Mouse (Mus musculus) testis, adult 2 months (tissue): Measurements from ENCODE around the gene Cntnap5a.

Source experiments
- CTCF ChIP-seq: fragments of 200-500 bp; IDR thresholded peaks from 2 replicates; pipeline ENCODE4 v1.5.1; 2012; ENCODE audit warnings: low read depth, mild to moderate bottlenecking, inconsistent platforms, low read length, moderate library complexity; ENCODE audit not compliant: control insufficient read depth, insufficient read depth, insufficient replicate concordance
- POLR2A ChIP-seq: fragments of 200-500 bp; IDR thresholded peaks from 2 replicates; pipeline ENCODE4 v1.6.1; 2012; ENCODE audit warnings: low read depth, mild to moderate bottlenecking, inconsistent platforms, low read length, moderate library complexity; ENCODE audit not compliant: control insufficient read depth

GRCm38 (mm10) chr1:116311512-116311911 lies 627.0 kb downstream of the Cntnap5a start:
- TF ChIP-seq CTCF (no peak), POLR2A (no peak)
